Mouse (Mus musculus) CH12.LX (cell line): Measurements from ENCODE around the gene Il16. TPM values are rescaled to one million over a fixed set of nuclear protein-coding genes. Genes with fewer than 3 reads are reported as not detected.
A peak's percentile ranks its signal among the peaks of the same experiment; 100 is the strongest.

Source experiments
- DNase-seq: peaks from one replicate; pipeline ENCODE4 v3.0.0-alpha.2; 2013; ENCODE audit errors: extremely low read depth
- H3K27ac ChIP-seq: 2 replicates; pipeline ENCODE4 v1.5.1; 2012; ENCODE audit warnings: low read depth, mild to moderate bottlenecking, control low read depth, moderate library complexity; ENCODE audit not compliant: insufficient read depth
- H3K27me3 ChIP-seq: replicated peaks from 2 replicates; pipeline ENCODE3; 2012; ENCODE audit warnings: inconsistent platforms
- H3K36me3 ChIP-seq, 2 experiments: replicated peaks in 1 of 2; 2 replicates each; pipeline versions ENCODE3 to v1.6.1; 2012; ENCODE audit warnings: inconsistent platforms in 1 of 2, low read length in 1 of 2, mild to moderate bottlenecking in 1 of 2, mixed read lengths in 1 of 2, moderate library complexity in 1 of 2; ENCODE audit not compliant: control insufficient read depth in 1 of 2, insufficient read depth in 1 of 2
- H3K4me1 ChIP-seq, 2 experiments: 2 replicates each; pipeline ENCODE4 v1.6.1; 2012; ENCODE audit warnings: inconsistent platforms in 1 of 2, moderate library complexity in 1 of 2; ENCODE audit not compliant: insufficient read depth in 2 of 2, control insufficient read depth in 1 of 2
- H3K4me2 ChIP-seq: 2 replicates; pipeline ENCODE4 v1.6.1; 2012; ENCODE audit warnings: low read depth, mild to moderate bottlenecking, control low read depth; ENCODE audit not compliant: poor library complexity, insufficient read depth, severe bottlenecking
- H3K4me3 ChIP-seq, 3 experiments: fragments of 150-350 bp in 1 of 3; sonication (generic) in 1 of 3; replicated peaks in 1 of 3; 2 replicates each; pipeline versions ENCODE3 to v1.5.1; 2011 to 2012; ENCODE audit warnings: low read depth in 2 of 3, low read length in 2 of 3, mild to moderate bottlenecking in 2 of 3, moderate library complexity in 2 of 3, control low read depth in 1 of 3, improper control_type of control experiment in 1 of 3, inconsistent platforms in 1 of 3, mixed read lengths in 1 of 3; ENCODE audit not compliant: poor library complexity in 1 of 3
- H3K79me2 ChIP-seq: replicated peaks from 2 replicates; pipeline ENCODE4 v1.6.1; 2012; ENCODE audit warnings: mild to moderate bottlenecking, moderate library complexity; ENCODE audit not compliant: control insufficient read depth, poor library complexity, insufficient read depth, severe bottlenecking; ENCODE audit errors: extremely low read depth
- H3K9ac ChIP-seq: 2 replicates; pipeline ENCODE4 v1.6.1; 2012; ENCODE audit warnings: low read depth, mild to moderate bottlenecking, control low read depth, moderate library complexity; ENCODE audit not compliant: insufficient read depth
- H3K9me3 ChIP-seq: replicated peaks from 2 replicates; pipeline ENCODE3; 2012; ENCODE audit warnings: low read length, inconsistent platforms, mixed read lengths
- BHLHE40 ChIP-seq: IDR thresholded peaks from 2 replicates; pipeline ENCODE4 v1.6.1; 2011; ENCODE audit warnings: mild to moderate bottlenecking, low read depth, low read length, improper control_type of control experiment
- CHD1 ChIP-seq: IDR thresholded peaks from 2 replicates; pipeline ENCODE4 v1.6.1; 2012; ENCODE audit warnings: low read depth, low read length, improper control_type of control experiment, inconsistent platforms
- CTCF ChIP-seq, 2 experiments: IDR thresholded peaks in 1 of 2; conservative IDR thresholded peaks in 1 of 2; 2 replicates each; pipeline ENCODE4 v1.5.1; 2011 to 2012; ENCODE audit warnings: low read depth in 2 of 2, low read length in 2 of 2, improper control_type of control experiment in 1 of 2, inconsistent platforms in 1 of 2, mild to moderate bottlenecking in 1 of 2, moderate library complexity in 1 of 2
- E2F4 ChIP-seq: IDR thresholded peaks from 2 replicates; pipeline ENCODE4 v1.6.1; 2011; ENCODE audit warnings: low read depth, low read length, improper control_type of control experiment; ENCODE audit not compliant: insufficient replicate concordance
- ELF1 ChIP-seq: IDR thresholded peaks from 2 replicates; pipeline ENCODE4 v1.6.1; 2014; ENCODE audit warnings: low read depth, mild to moderate bottlenecking, inconsistent platforms, low read length, improper control_type of control experiment
- EP300 ChIP-seq: IDR thresholded peaks from 2 replicates; pipeline ENCODE4 v1.6.1; 2011; ENCODE audit warnings: low read length, improper control_type of control experiment
- ETS1 ChIP-seq: conservative IDR thresholded peaks from 2 replicates; pipeline ENCODE4 v1.6.1; 2012; ENCODE audit warnings: low read depth, mild to moderate bottlenecking, inconsistent platforms, low read length, improper control_type of control experiment, moderate library complexity
- HCFC1 ChIP-seq: IDR thresholded peaks from 2 replicates; pipeline ENCODE4 v1.6.1; 2012; ENCODE audit warnings: low read depth, mild to moderate bottlenecking, inconsistent platforms, low read length, improper control_type of control experiment
- IRF4 ChIP-seq: IDR thresholded peaks from 2 replicates; pipeline ENCODE4 v1.6.1; 2014; ENCODE audit warnings: low read depth, mild to moderate bottlenecking, inconsistent platforms, low read length, improper control_type of control experiment
- JUN ChIP-seq: IDR thresholded peaks from 2 replicates; pipeline ENCODE4 v1.6.1; 2011; ENCODE audit warnings: low read depth, mild to moderate bottlenecking, low read length, improper control_type of control experiment, moderate library complexity; ENCODE audit not compliant: insufficient read depth
- JUND ChIP-seq: conservative IDR thresholded peaks from 2 replicates; pipeline ENCODE4 v1.6.1; 2011; ENCODE audit warnings: low read depth, low read length, improper control_type of control experiment
- KAT2A ChIP-seq: IDR thresholded peaks from 2 replicates; pipeline ENCODE4 v1.6.1; 2012; ENCODE audit warnings: low read length, improper control_type of control experiment, inconsistent platforms; ENCODE audit not compliant: insufficient replicate concordance
- MAFK ChIP-seq: IDR thresholded peaks from 2 replicates; pipeline ENCODE4 v1.6.1; 2011; ENCODE audit warnings: low read length, improper control_type of control experiment; ENCODE audit not compliant: insufficient replicate concordance
- MAX ChIP-seq: IDR thresholded peaks from 2 replicates; pipeline ENCODE4 v1.6.1; 2011; ENCODE audit warnings: low read length, improper control_type of control experiment
- MAZ ChIP-seq: IDR thresholded peaks from 2 replicates; pipeline ENCODE4 v1.6.1; 2012; ENCODE audit warnings: low read depth, mild to moderate bottlenecking, inconsistent platforms, low read length, improper control_type of control experiment, moderate library complexity
- MEF2A ChIP-seq: IDR thresholded peaks from 2 replicates; pipeline ENCODE4 v1.6.1; 2014; ENCODE audit warnings: low read depth, mild to moderate bottlenecking, inconsistent platforms, low read length, improper control_type of control experiment, borderline replicate concordance
- MYC ChIP-seq: IDR thresholded peaks from 2 replicates; pipeline ENCODE4 v1.6.1; 2011; ENCODE audit warnings: low read depth, mild to moderate bottlenecking, improper control_type of control experiment, low read length
- NRF1 ChIP-seq: IDR thresholded peaks from 2 replicates; pipeline ENCODE4 v1.6.1; 2014; ENCODE audit warnings: low read depth, mild to moderate bottlenecking, inconsistent platforms, low read length, improper control_type of control experiment, moderate library complexity
- PAX5 ChIP-seq: IDR thresholded peaks from 2 replicates; pipeline ENCODE4 v1.6.1; 2012; ENCODE audit warnings: low read length, inconsistent platforms, mixed read lengths
- POLR2A ChIP-seq: IDR thresholded peaks from 2 replicates; pipeline ENCODE4 v1.6.1; 2011; ENCODE audit warnings: low read depth, mild to moderate bottlenecking, improper control_type of control experiment, low read length
- POLR2AphosphoS2 ChIP-seq: IDR thresholded peaks from 2 replicates; pipeline ENCODE4 v1.6.1; 2011; ENCODE audit warnings: low read depth, low read length, improper control_type of control experiment
- RAD21 ChIP-seq: IDR thresholded peaks from 2 replicates; pipeline ENCODE4 v1.6.1; 2011; ENCODE audit warnings: low read depth, mild to moderate bottlenecking, low read length, improper control_type of control experiment, moderate library complexity
- SIN3A ChIP-seq: IDR thresholded peaks from 2 replicates; pipeline ENCODE4 v1.6.1; 2012; ENCODE audit warnings: low read length, improper control_type of control experiment, inconsistent platforms
- SMC3 ChIP-seq: IDR thresholded peaks from 2 replicates; pipeline ENCODE4 v1.6.1; 2011; ENCODE audit warnings: low read depth, low read length, improper control_type of control experiment
- TBP ChIP-seq: conservative IDR thresholded peaks from 2 replicates; pipeline ENCODE4 v1.6.1; 2011; ENCODE audit warnings: low read depth, low read length, improper control_type of control experiment
- TCF12 ChIP-seq: IDR thresholded peaks from 2 replicates; pipeline ENCODE4 v1.6.1; 2014; ENCODE audit warnings: low read depth, mild to moderate bottlenecking, inconsistent platforms, low read length, improper control_type of control experiment
- UBTF ChIP-seq: IDR thresholded peaks from 2 replicates; pipeline ENCODE4 v1.6.1; 2012; ENCODE audit warnings: low read depth, mild to moderate bottlenecking, inconsistent platforms, low read length, improper control_type of control experiment, moderate library complexity
- USF1 ChIP-seq: IDR thresholded peaks from 2 replicates; pipeline ENCODE4 v1.6.1; 2014; ENCODE audit warnings: low read depth, mild to moderate bottlenecking, inconsistent platforms, low read length, improper control_type of control experiment
- USF2 ChIP-seq: conservative IDR thresholded peaks from 2 replicates; pipeline ENCODE4 v1.6.1; 2011; ENCODE audit warnings: low read depth, low read length, improper control_type of control experiment
- ZC3H11A ChIP-seq: IDR thresholded peaks from 2 replicates; pipeline ENCODE4 v1.6.1; 2012; ENCODE audit warnings: low read depth, mild to moderate bottlenecking, inconsistent platforms, low read length, improper control_type of control experiment
- ZKSCAN1 ChIP-seq: IDR thresholded peaks from 2 replicates; pipeline ENCODE4 v1.6.1; 2012; ENCODE audit warnings: low read depth, inconsistent platforms, low read length, improper control_type of control experiment, borderline replicate concordance
- ZMIZ1 ChIP-seq: IDR thresholded peaks from 2 replicates; pipeline ENCODE4 v1.6.1; 2012; ENCODE audit warnings: low read depth, mild to moderate bottlenecking, inconsistent platforms, low read length, improper control_type of control experiment
- ZNF384 ChIP-seq: IDR thresholded peaks from 2 replicates; pipeline ENCODE4 v1.6.1; 2012; ENCODE audit warnings: low read depth, low read length, improper control_type of control experiment, inconsistent platforms
- dilution Hi-C: fragments of 300-500 bp; cut with MboI; formaldehyde crosslinking; loops from 2 replicates; pipeline ENCODE4 v1.14.3; 2020; ENCODE audit warnings: low sequenced_read_pairs; ENCODE audit not compliant: extremely low pct_unique_long_range_greater_than_20kb, extremely low pct_ligation_motif_present
- in situ Hi-C: fragments of 300-500 bp; cut with MboI; formaldehyde crosslinking; loops from 3 replicates; pipeline ENCODE4 v1.14.3; 2019; ENCODE audit warnings: low sequenced_read_pairs, low pct_ligation_motif_present, low pct_unique_long_range_greater_than_20kb, mixed read lengths
- polyA plus RNA-seq: library from polyadenylated mRNA; unstranded; fragments of >175 nt; gene quantifications from 2 replicates; pipeline ENCODE4 v1.2.1, GENCODE M21; 2012; ENCODE audit warnings: low read depth; ENCODE audit not compliant: insufficient read length
- total RNA-seq, 2 experiments: library from RNA; depleted of rRNA; stranded (reverse); fragments of 300-350 nt in 1 of 2; fragments of >200 nt in 1 of 2; gene quantifications; 2 replicates each; pipeline ENCODE4 v1.2.3; 2012 to 2014

The Il16 gene
- total and polyA plus RNA-seq, 3 experiments, result 39.8 to 62.1 (median 55.5) TPM

GRCm38 (mm10) chr7:83668724-83669123 lies 76.8 kb downstream of the Il16 start:
- DNase-seq, result no peak
- H3K4me1 ChIP-seq, result peaks cover 0 to 9% of the 10 kb centered on the region in 2 experiments; a peak in 2 of 4 replicates
- in situ Hi-C loops, result loop anchor here (25.0 kb wide), 1 partner anchor 219 kb away; the partner anchor contains the start of genes Mesd and Tlnrd1
- TF ChIP-seq UBTF (no peak), IRF4 (no peak), KAT2A (no peak), USF2 (no peak), CTCF (conservative IDR thresholded peaks at IDR 0.05 in 1 of 2, IDR thresholded peaks at IDR 0.05 in 1 of 2; ENCODE audit: low read depth in 2 of 2, low read length in 2 of 2) (peak; percentile 43 to 72), PAX5 (no peak), POLR2AphosphoS2 (no peak), HCFC1 (no peak), MYC (no peak), BHLHE40 (no peak), JUND (no peak), TBP (no peak), TCF12 (no peak), MAX (no peak), ETS1 (no peak), CHD1 (no peak), MEF2A (no peak), NRF1 (no peak), ZKSCAN1 (no peak), MAFK (no peak), USF1 (no peak), ELF1 (no peak), SIN3A (no peak), JUN (no peak), EP300 (no peak), E2F4 (no peak), ZNF384 (peak; percentile 67), MAZ (no peak), POLR2A (no peak), RAD21 (peak; percentile 57), ZC3H11A (no peak), SMC3 (peak; percentile 59), ZMIZ1 (no peak)
- TF ChIP-seq, all 38 proteins: peak for 4
- no peaks in the 10 kb centered on the region for H3K9me3 ChIP-seq
- no peaks in the 10 kb centered on the region for H3K27me3 ChIP-seq
- H3K4me3 ChIP-seq, result no peak overlapping the region
- no peak overlapping the region for H3K4me2 ChIP-seq
- no peak overlapping the region for H3K9ac ChIP-seq
- no peaks in the 10 kb centered on the region for H3K79me2 ChIP-seq
- dilution Hi-C loops, result no loop called here
- H3K36me3 ChIP-seq, result no peaks in the 10 kb centered on the region
- no peak overlapping the region for H3K27ac ChIP-seq
